Mouse (Mus musculus) adrenal gland (tissue): ENCODE data around the gene Shroom4.
"Not testable (repeated sequence)": the region's sequence is repeated elsewhere in the genome, so short reads cannot be mapped to it uniquely, and the experiment has no call there.

ENCODE experiments used
- intact Hi-C: fragments of 180-260 bp; cut with DNase I; formaldehyde crosslinking; loops from one replicate; pipeline ENCODE4 v1.15.1; 2025
- long read RNA-seq, 2 experiments: library from polyadenylated mRNA; unstranded; transcript quantifications; one replicate each; pipeline ENCODE4 v2.0.0; 2020; ENCODE audit warnings: borderline replicate concordance in 1 of 2; ENCODE audit not compliant: insufficient replicate concordance in 1 of 2

The Shroom4 gene
- long read RNA-seq, experiment 1, partial matches to known transcripts, result 0 of 2 reads
- long read RNA-seq, experiment 1, other reads (novel, unspliced or antisense), result 2 of 2 reads
- long read RNA-seq, experiment 2, partial matches to known transcripts, result 2 of 10 reads
- long read RNA-seq, experiment 2, other reads (novel, unspliced or antisense), result 8 of 10 reads

- intact Hi-C loops, result no loop called here
Observed at GRCm38 (mm10) chrX:6399626-6400397, at the start of gene Shroom4. Gene Shroom4, plus strand, starts transcription at chrX:6399854.

GRCm38 (mm10) chrX:6356876-6357275 lies 42.8 kb upstream of the Shroom4 start:
- intact Hi-C loops, result no loop called here

GRCm38 (mm10) chrX:6357503-6358114 lies 42.0 kb upstream of the Shroom4 start:
- intact Hi-C loops, result no loop called here

- intact Hi-C loops, result no loop called here
Observed at GRCm38 (mm10) chrX:6368822-6369221, 30.8 kb upstream of the Shroom4 start.

- intact Hi-C loops, result no loop called here
Observed at GRCm38 (mm10) chrX:6370706-6371105, 28.9 kb upstream of the Shroom4 start.

GRCm38 (mm10) chrX:6393861-6394260 lies 5.8 kb upstream of the Shroom4 start:
- intact Hi-C loops, result no loop called here

GRCm38 (mm10) chrX:6399193-6399592 lies 461 bp upstream of the Shroom4 start:
- intact Hi-C loops, result no loop called here

- intact Hi-C loops, result no loop called here
Observed at GRCm38 (mm10) chrX:6400398-6401020, 855 bp downstream of the Shroom4 start.

- intact Hi-C loops, result no loop called here
Observed at GRCm38 (mm10) chrX:6402921-6403320, 3.3 kb downstream of the Shroom4 start.

GRCm38 (mm10) chrX:6409114-6409513 lies 9.5 kb downstream of the Shroom4 start:
- intact Hi-C loops, result no loop called here

GRCm38 (mm10) chrX:6415412-6415811 lies 15.8 kb downstream of the Shroom4 start:
- intact Hi-C loops, result no loop called here

- intact Hi-C loops, result no loop called here
Observed at GRCm38 (mm10) chrX:6415936-6416335, 16.3 kb downstream of the Shroom4 start.

GRCm38 (mm10) chrX:6418140-6418539 lies 18.5 kb downstream of the Shroom4 start:
- intact Hi-C loops, result no loop called here

GRCm38 (mm10) chrX:6435260-6435659 lies 35.6 kb downstream of the Shroom4 start:
- intact Hi-C loops, result no loop called here

- intact Hi-C loops, result no loop called here
Observed at GRCm38 (mm10) chrX:6446422-6446821, 46.8 kb downstream of the Shroom4 start.

GRCm38 (mm10) chrX:6448001-6448400 lies 48.3 kb downstream of the Shroom4 start:
- intact Hi-C loops, result no loop called here

GRCm38 (mm10) chrX:6453220-6453619 lies 53.6 kb downstream of the Shroom4 start:
- intact Hi-C loops, result no loop called here

- intact Hi-C loops, result not testable (repeated sequence)
Observed at GRCm38 (mm10) chrX:6469251-6469650, 69.6 kb downstream of the Shroom4 start.

- intact Hi-C loops, result not testable (repeated sequence)
Observed at GRCm38 (mm10) chrX:6472563-6472962, 72.9 kb downstream of the Shroom4 start.

- intact Hi-C loops, result loop anchor here (5.0 kb wide), 2 partner anchors 153 to 213 kb away; partner anchors contain the start of gene Bmp15
Observed at GRCm38 (mm10) chrX:6475177-6475576, 75.5 kb downstream of the Shroom4 start.

GRCm38 (mm10) chrX:6482268-6482667 lies 82.6 kb downstream of the Shroom4 start:
- intact Hi-C loops, result no loop called here

GRCm38 (mm10) chrX:6483817-6484216 lies 84.2 kb downstream of the Shroom4 start:
- intact Hi-C loops, result no loop called here
